Mouse (Mus musculus): Measurements from ENCODE around the gene Ube2h. TPM values are rescaled to one million over a fixed set of nuclear protein-coding genes. Genes with fewer than 3 reads are reported as not detected.

The Ube2h gene
- polyA plus RNA-seq, 1 experiment from 2014 or later, result 60.3 TPM

DNA sequence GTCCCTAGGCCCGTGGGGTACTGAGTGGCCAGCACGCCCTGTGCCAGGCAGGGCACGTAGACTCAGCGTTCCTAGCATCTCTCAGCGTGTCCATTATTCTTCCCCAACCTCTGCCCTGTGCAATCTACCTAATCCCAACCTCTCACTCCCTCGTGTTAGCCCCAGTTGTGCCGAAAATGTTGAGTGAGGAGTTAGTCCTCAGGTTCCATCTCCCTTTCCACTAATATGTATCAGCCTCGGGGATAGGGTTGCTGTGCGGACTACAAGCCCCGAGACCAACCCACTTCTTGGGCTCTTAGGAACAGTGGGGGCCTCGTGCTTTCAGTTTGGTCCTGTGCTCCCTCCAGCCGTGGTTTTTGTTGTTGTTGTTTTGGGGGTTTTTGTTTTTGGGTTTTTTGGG lies 127.8 kb downstream of the Ube2h start:
- Histone ChIP-seq H3K9me3 (no peaks in the 10 kb centered on the region), H3K27ac (no peak overlapping the region), H3K9ac (no peak overlapping the region), H3K27me3 (replicated peaks) (peaks cover 94% of the 10 kb centered on the region), H3K36me3 (replicated peaks) (no peaks in the 10 kb centered on the region), H3K4me3 (no peak overlapping the region), H3K4me1 (peaks cover 43% of the 10 kb centered on the region), H3K4me2 (no peak overlapping the region)
- no peak for ATAC-seq (replicated peaks)
- WGBS, result 4% methylated on average over 12 of the region's 12 CpGs

DNA sequence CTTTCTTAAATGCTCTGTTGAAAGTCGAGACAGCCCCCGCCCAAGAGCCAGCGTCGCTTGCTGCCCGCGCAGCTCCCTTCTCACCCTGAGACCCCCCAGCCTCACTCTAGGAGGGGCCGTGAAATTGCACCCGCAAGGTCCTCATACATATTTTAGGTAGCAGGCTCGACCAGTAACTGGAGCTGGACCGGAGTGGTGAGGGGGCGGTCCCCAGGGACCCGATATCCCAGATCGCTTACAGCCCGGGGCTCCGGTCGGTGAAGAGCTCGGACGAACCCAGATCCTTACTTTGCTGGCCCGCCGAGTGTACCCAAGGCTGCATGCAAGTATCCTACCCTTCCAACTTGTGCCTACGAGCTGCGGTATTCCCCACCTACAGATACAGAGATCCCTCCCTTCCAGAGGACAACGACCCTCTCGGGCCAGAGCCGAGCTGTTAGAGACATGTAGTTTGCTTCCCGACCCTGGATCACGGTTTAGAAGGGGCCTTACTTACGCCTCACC lies 128.4 kb downstream of the Ube2h start:
- Histone ChIP-seq H3K9me3 (no peaks in the 10 kb centered on the region), H3K9ac (no peak overlapping the region), H3K27ac (no peak overlapping the region), H3K36me3 (replicated peaks) (no peaks in the 10 kb centered on the region), H3K4me2 (peak overlapping the region; percentile 25), H3K4me1 (peaks cover 43% of the 10 kb centered on the region), H3K4me3 (peak overlapping the region; percentile 13), H3K27me3 (replicated peaks) (peaks cover 94% of the 10 kb centered on the region)
- WGBS, result 0% methylated on average over 28 of the region's 28 CpGs
- no peak for ATAC-seq (replicated peaks)

DNA sequence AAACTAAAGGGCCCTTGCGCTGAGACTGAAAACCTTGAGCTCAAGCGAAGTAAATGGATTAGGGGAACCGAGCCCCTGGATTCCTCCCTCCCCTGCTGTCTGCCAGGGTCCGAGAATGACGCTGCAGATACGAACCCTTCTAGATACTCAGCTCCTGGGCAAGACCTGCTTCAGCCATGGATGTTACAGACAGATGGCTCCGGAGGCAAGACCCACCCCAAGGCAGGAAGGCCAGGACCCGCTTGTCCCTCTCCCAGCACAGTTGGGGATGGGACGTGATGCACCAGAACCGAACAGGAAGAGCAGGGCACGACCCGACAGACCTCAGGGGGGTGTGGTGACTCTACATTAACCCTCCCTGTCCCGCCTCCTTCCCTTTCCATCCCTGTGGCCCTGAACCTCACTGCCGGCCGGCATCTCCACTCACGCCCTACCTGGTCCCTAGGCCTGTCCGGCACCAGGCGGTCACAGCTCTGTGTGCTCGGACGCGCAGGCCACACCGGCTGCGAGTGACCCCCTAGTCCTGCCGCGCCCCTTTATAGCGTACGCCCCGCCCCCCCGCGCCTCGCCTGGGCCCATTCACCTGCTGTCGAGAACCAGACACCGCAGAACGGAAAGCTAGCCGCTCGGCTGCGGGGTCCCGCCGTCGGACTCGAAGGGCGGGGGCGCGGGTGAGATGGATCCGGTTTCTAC lies 129.0 kb downstream of the Ube2h start:
- peak; percentile 22; the same call in 1 of the 2 replicates for ATAC-seq (replicated peaks)
- WGBS, result under 1% methylated on average over 44 of the region's 45 CpGs
- Histone ChIP-seq H3K4me2 (peak overlapping the region; percentile 25), H3K27ac (no peak overlapping the region), H3K36me3 (replicated peaks) (no peaks in the 10 kb centered on the region), H3K27me3 (replicated peaks) (peaks cover 94% of the 10 kb centered on the region), H3K9ac (no peak overlapping the region), H3K9me3 (no peaks in the 10 kb centered on the region), H3K4me1 (peaks cover 43% of the 10 kb centered on the region), H3K4me3 (peak overlapping the region; percentile 13)

DNA sequence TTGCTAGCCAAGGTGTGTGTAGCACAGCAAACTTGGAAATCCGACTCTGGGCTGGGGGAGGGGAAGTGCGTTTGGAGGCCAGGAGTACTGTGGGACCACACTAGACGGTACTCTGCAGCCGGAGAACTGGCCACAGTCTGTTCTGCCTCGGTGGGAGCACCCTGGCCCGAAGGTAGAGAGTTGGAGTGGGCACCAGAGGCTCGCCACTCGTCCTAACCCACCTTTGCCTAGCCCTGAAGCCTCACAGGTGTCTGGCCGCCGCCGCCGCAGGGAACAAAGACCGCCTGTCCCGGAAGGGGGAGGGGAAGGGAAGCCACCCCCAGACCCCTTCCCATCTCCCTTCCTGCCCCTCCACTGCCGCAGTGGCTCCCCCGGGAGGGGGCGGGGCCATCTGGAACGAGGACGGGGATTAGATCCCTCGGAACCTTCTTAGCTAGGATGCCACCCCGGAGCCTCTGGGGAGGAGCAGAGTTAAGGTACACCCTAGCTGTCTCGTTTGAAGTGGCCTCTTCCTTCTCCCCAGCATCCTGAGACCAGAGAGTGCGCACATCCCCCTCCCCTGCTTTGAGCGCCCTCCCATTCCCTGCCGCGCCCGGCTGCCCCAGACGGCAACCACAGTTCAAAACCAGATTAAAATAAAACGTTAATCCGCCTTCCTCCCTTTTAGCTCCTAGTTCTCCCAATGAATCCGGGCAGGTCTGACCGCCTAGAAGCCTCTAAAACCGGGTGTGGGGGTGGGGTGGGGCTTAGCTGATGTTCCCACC lies 129.7 kb downstream of the Ube2h start:
- H3K4me2 ChIP-seq, result 0 out of 2 replicates have a peak overlapping the region, but pooled peaks have one; percentile 35
- no peak overlapping the region for H3K27ac ChIP-seq
- ATAC-seq (replicated peaks), result peak; percentile 5; the same call in 1 of the 2 replicates
- H3K4me3 ChIP-seq, result peak overlapping the region; percentile 18; the same call in 1 of the 2 replicates
- no peaks in the 10 kb centered on the region for H3K36me3 ChIP-seq (replicated peaks)
- no peak overlapping the region for H3K9ac ChIP-seq
- H3K9me3 ChIP-seq, result no peaks in the 10 kb centered on the region
- under 1% methylated on average over 30 of the region's 33 CpGs for WGBS
- peaks cover 94% of the 10 kb centered on the region for H3K27me3 ChIP-seq (replicated peaks)
- H3K4me1 ChIP-seq, result peaks cover 42% of the 10 kb centered on the region

DNA sequence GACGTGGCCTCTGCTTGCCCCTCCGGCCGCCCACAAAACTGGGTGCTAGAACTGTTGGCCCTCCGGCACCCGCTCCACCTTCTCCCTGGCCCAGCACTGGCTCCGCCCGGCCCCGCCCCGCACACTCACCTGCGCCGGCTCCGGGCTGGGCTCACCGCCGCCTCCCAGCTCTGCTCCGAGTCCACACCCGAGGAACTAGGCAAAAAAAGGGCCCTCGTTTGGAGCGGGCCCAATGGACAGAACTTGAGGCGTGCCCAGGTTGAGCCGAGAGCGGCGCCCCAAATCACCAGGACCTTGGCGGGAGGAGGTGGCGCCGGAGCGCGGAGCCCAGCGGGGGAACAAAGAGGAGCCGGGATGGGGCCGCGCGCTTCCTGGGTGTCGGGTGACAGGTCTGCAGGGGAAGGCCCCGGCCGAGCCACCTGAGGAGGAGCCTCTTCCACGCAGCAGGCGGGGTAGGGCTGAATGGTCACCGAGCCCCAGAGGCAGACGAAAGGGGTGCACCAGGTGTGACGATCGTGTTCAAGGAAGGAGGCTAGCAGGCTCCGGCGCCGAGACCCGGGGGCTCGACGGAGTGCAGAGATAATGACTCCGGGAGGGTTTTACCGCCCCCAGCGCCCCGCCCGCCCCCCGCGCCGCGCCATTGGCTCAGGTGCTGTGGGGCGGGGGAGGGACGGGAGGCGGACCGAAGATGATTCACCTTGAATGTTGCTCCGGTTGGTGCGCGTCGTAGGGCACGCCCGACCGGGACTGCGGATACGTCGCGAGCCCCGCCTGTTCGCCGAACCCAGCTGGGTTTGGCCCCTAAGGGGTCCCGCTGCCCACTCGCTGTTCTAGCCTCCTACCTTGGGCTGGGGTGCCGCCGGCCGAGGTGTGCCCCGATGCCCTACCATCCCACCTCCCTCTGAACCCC lies 130.5 kb downstream of the Ube2h start:
- Histone ChIP-seq H3K4me3 (peak overlapping the region; percentile 18), H3K9me3 (no peaks in the 10 kb centered on the region), H3K27me3 (replicated peaks) (peaks cover 95% of the 10 kb centered on the region), H3K27ac (no peak overlapping the region), H3K4me1 (peaks cover 39% of the 10 kb centered on the region), H3K36me3 (replicated peaks) (no peaks in the 10 kb centered on the region), H3K4me2 (peak overlapping the region; percentile 35), H3K9ac (no peak overlapping the region)
- peak; percentile 4; the same call in 1 of the 2 replicates for ATAC-seq (replicated peaks)
- under 1% methylated on average over 77 of the region's 80 CpGs for WGBS

DNA sequence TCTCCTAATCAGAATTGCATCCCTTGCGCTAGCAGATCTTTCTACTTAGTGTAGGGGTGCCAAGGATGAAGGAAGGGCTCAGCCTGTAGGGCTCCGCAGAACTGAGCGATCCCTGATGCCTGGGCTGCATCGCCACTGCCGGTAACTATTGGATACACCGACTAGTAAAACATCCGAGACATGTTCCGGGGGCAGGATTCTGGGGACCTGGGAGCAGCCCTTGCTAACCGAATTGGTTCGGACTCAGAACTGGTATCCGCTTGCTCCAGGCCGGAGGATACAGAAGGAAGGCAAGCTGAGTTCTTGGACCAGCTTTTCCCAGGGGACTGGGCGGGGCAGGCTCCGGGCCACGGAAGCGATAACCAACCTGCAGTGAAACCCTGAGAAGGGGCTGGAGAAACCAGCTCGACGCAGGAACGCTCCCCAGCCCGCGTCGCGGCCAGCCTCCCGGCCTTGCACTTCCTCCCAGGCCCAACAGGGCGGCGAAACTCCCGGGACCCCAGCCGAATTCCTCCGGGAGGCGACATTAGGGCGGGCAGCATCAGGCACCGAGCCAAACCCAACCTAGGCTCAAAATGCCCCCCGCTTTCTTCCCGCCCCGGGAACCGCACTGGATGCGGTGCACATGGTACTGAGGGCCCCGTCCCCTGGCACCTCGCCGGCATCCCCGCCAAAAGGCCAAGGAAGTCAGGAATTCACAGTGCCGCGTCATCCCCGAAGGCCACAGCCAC lies 131.4 kb downstream of the Ube2h start:
- H3K4me3 ChIP-seq, result 0 out of 2 replicates have a peak overlapping the region, but pooled peaks have one; percentile 18
- no peak overlapping the region for H3K9ac ChIP-seq

DNA sequence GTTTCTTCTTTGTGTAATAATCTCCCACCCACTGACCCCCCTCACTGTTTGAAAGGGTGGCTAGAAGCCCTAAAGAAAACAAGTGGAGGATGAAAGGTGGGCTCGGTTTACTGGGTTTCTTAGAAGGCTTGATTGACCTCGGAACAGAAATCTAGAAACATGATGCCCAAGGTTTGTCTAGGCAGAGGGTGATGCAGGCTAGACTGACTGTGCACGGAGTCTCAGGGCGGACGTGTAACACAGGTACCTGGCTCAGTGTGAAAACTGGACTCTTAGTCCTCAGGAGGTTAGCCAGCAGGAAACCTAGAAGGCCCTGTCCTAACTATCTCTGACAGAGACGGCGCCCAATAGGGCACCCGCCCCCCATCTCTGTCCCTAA lies 131.9 kb downstream of the Ube2h start:
- no peaks in the 10 kb centered on the region for H3K36me3 ChIP-seq (replicated peaks)
- ATAC-seq (replicated peaks), result no peak
- H3K27me3 ChIP-seq (replicated peaks), result peaks cover 90% of the 10 kb centered on the region
- no peak overlapping the region for H3K4me3 ChIP-seq
- H3K4me1 ChIP-seq, result peaks cover 35% of the 10 kb centered on the region
- H3K4me2 ChIP-seq, result no peak overlapping the region
- WGBS, result 8% methylated on average over 8 of the region's 8 CpGs
- H3K9ac ChIP-seq, result no peak overlapping the region
- no peaks in the 10 kb centered on the region for H3K9me3 ChIP-seq
- H3K27ac ChIP-seq, result no peak overlapping the region

More for the DNA sequence above, 131.4 kb downstream of the Ube2h start:
- Histone ChIP-seq H3K27me3 (replicated peaks) (peaks cover 88% of the 10 kb centered on the region), H3K36me3 (replicated peaks) (no peaks in the 10 kb centered on the region), H3K4me2 (peak overlapping the region; percentile 35), H3K4me1 (peaks cover 35% of the 10 kb centered on the region), H3K9me3 (no peaks in the 10 kb centered on the region), H3K27ac (no peak overlapping the region)
- no peak for ATAC-seq (replicated peaks)
- under 1% methylated on average over 42 of the region's 44 CpGs for WGBS

DNA sequence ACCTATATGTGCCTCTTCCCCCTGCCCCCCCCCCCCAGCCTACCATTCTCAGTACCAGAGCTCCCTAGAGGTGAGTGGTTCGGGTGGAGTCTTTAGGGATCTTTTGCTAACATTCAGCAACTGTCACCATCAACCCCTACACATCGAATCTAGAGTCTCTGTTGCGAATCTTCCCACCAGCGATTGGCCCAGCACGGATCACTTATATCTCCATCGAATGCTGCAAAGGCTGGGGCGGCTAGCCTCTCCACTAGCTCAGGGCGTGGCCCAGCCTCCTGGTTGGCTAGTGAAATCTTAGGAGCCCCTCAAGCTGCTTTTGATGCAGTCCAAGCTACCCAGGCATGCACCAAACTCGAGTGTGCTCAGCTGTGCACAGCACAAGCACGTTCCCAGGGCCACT lies 132.4 kb downstream of the Ube2h start:
- no peak overlapping the region for H3K9ac ChIP-seq

DNA sequence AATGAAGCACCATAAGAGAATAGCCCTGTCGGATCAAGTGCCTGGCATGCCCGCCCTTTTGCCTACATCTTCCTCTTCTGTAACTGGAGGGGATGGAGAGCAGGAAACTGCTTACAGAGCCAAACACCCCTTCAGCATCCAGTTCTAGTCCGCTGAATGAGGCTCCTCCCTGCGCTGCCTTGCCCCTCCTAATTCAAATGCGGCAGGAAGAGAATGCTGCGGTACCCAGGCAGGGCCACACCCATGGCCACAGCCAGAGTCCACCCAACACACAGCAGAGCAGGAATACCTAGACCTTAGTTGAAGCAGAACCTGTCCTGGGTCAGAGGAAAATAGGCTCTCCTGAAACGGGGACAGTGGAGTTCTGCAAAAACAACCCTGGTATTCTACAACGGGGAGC lies 133.1 kb downstream of the Ube2h start:
- no peaks in the 10 kb centered on the region for H3K36me3 ChIP-seq (replicated peaks)
- H3K27me3 ChIP-seq (replicated peaks), result peaks cover 79% of the 10 kb centered on the region
- H3K4me3 ChIP-seq, result no peak overlapping the region
- H3K4me2 ChIP-seq, result no peak overlapping the region
- ATAC-seq (replicated peaks), result no peak
- no peaks in the 10 kb centered on the region for H3K9me3 ChIP-seq
- H3K4me1 ChIP-seq, result peaks cover 39% of the 10 kb centered on the region
- no peak overlapping the region for H3K9ac ChIP-seq
- H3K27ac ChIP-seq, result no peak overlapping the region
- WGBS, result 41% methylated on average over 8 of the region's 8 CpGs

More for the DNA sequence above, 132.4 kb downstream of the Ube2h start:
- Histone ChIP-seq H3K4me1 (peaks cover 39% of the 10 kb centered on the region), H3K36me3 (replicated peaks) (no peaks in the 10 kb centered on the region), H3K9me3 (no peaks in the 10 kb centered on the region), H3K27me3 (replicated peaks) (peaks cover 86% of the 10 kb centered on the region), H3K4me3 (no peak overlapping the region), H3K4me2 (no peak overlapping the region), H3K27ac (no peak overlapping the region)
- ATAC-seq (replicated peaks), result no peak
- 22% methylated on average over 10 of the region's 10 CpGs for WGBS

DNA sequence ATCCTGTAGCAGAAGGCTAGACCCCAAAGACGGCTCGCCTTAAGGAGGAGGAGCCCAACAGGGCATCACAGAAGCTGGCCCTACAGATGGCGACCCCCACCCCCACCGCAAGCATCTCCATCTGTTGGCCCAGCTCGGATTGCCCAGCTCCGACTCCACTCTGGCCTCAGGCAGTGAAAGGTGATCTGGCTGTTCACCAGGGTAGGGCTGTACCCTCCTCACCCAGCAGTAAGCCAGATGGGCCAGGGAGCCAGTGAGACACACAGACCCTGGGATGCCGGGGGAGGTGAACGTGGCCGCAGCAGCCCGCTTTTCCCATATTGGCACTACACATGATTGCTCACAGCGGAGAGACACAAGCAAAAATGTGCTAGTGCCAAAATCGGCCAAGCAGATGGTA lies 135.2 kb downstream of the Ube2h start:
- 72% methylated on average over 12 of the region's 12 CpGs for WGBS
- no peak for ATAC-seq (replicated peaks)

DNA sequence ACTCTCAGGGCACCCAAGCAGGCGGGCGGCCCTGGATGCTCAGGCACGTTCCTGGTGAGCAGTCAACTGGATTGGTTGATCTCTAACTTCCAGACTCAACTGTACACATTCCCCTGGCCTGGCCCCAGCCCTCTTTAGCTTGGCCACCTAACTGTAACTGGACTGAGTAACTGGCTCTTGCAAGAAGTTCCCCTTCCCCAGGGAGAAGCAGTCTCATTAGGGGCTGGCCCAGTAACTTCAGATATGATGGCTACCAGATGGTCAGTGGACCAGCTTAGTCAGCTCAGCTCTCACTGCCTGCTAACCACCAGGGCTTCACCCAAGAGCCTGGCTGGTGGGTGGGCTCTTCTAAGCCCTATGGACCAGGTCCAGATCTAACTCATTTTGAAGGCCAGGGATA lies 136.1 kb downstream of the Ube2h start:
- WGBS, result 97% methylated on average over 3 of the region's 3 CpGs
- Histone ChIP-seq H3K27me3 (replicated peaks) (peaks cover 51% of the 10 kb centered on the region), H3K9ac (no peak overlapping the region)

More for the DNA sequence above, 135.2 kb downstream of the Ube2h start:
- H3K9ac ChIP-seq, result no peak overlapping the region
- H3K4me2 ChIP-seq, result no peak overlapping the region
- H3K4me1 ChIP-seq, result peaks cover 21% of the 10 kb centered on the region
- H3K9me3 ChIP-seq, result no peaks in the 10 kb centered on the region
- H3K4me3 ChIP-seq, result no peak overlapping the region
- no peaks in the 10 kb centered on the region for H3K36me3 ChIP-seq (replicated peaks)
- no peak overlapping the region for H3K27ac ChIP-seq
- H3K27me3 ChIP-seq (replicated peaks), result peaks cover 59% of the 10 kb centered on the region

More for the DNA sequence above, 136.1 kb downstream of the Ube2h start:
- H3K27ac ChIP-seq, result no peak overlapping the region
- no peaks in the 10 kb centered on the region for H3K9me3 ChIP-seq
- H3K36me3 ChIP-seq (replicated peaks), result no peaks in the 10 kb centered on the region
- no peak overlapping the region for H3K4me2 ChIP-seq
- no peak overlapping the region for H3K4me3 ChIP-seq
- no peak for ATAC-seq (replicated peaks)
- H3K4me1 ChIP-seq, result peaks cover 12% of the 10 kb centered on the region
